Mouse (Mus musculus) hindbrain, embryonic 14.5 days (tissue): ENCODE data around the gene Cecr2. TPM values are rescaled to one million over a fixed set of nuclear protein-coding genes. Genes with fewer than 3 reads are reported as not detected.
"Not testable (repeated sequence)": the region's sequence is repeated elsewhere in the genome, so short reads cannot be mapped to it uniquely, and the experiment has no call there.

Source experiments
- ATAC-seq: fragments of 200-750 bp; cut with Nextera tagmentation; 2 replicates; pipeline ENCODE4 v1.8.0; 2017; ENCODE audit warnings: moderate number of reproducible peaks, mild to moderate bottlenecking, moderate TSS enrichment, moderate library complexity; ENCODE audit not compliant: low FRiP score
- DNase-seq: peaks from one replicate; pipeline ENCODE4 v3.0.0-alpha.2; 2015; ENCODE audit warnings: low spot score
- H3K27ac ChIP-seq: fragments of 300-500 bp; sonication (generic); 2 replicates; pipeline ENCODE4 v1.5.1; 2014; ENCODE audit warnings: mild to moderate bottlenecking, moderate library complexity
- H3K27me3 ChIP-seq: fragments of 300-500 bp; sonication (generic); 2 replicates; pipeline ENCODE4 v1.6.1; 2014; ENCODE audit warnings: mild to moderate bottlenecking, low read length, mixed read lengths; ENCODE audit not compliant: control insufficient read depth, insufficient read depth
- H3K36me3 ChIP-seq: fragments of 300-500 bp; sonication (generic); replicated peaks from 2 replicates; pipeline ENCODE4 v1.6.1; 2014; ENCODE audit not compliant: control insufficient read depth, insufficient read depth
- H3K4me1 ChIP-seq: fragments of 300-500 bp; sonication (generic); replicated peaks from 2 replicates; pipeline ENCODE4 v1.6.1; 2014; ENCODE audit warnings: antibody characterized with exemption, low read length, mixed read lengths; ENCODE audit not compliant: control insufficient read depth, insufficient read depth
- H3K4me2 ChIP-seq: fragments of 300-500 bp; sonication (generic); replicated peaks from 2 replicates; pipeline ENCODE4 v1.6.1; 2014; ENCODE audit warnings: mild to moderate bottlenecking, moderate library complexity
- H3K4me3 ChIP-seq: fragments of 300-500 bp; sonication (generic); replicated peaks from 2 replicates; pipeline ENCODE4 v1.5.1; 2014; ENCODE audit warnings: mild to moderate bottlenecking, low read length
- H3K9ac ChIP-seq: fragments of 300-500 bp; sonication (generic); 2 replicates; pipeline ENCODE4 v1.6.1; 2014
- H3K9me3 ChIP-seq: fragments of 300-500 bp; sonication (generic); 2 replicates; pipeline ENCODE4 v1.6.1; 2016; ENCODE audit warnings: low read length; ENCODE audit not compliant: control insufficient read depth
- WGBS: fragments of 180-500 bp; shearing (Covaris S2); extraction: QIAGEN DNeasy Blood & Tissue Kit; methylation state at CpG from one replicate; pipeline ENCODE4 v1.1.7; 2014; 5-methylcytosine and 5-hydroxymethylcytosine counted together
- polyA plus RNA-seq: library from polyadenylated mRNA; unstranded; fragments of >200 nt; fragmentation: Nextera tagmentation; extraction: Ambion mirVana; gene quantifications from 2 replicates; pipeline ENCODE4 v1.2.1, GENCODE M21; 2014

Cecr2 gene
- polyA plus RNA-seq, 1 experiment from 2014 or later, result 4.7 TPM

- Histone ChIP-seq H3K9ac (no peak overlapping the region), H3K27ac (no peak overlapping the region), H3K27me3 (no peaks in the 10 kb centered on the region), H3K4me3 (no peak overlapping the region), H3K4me2 (no peak overlapping the region), H3K36me3 (no peaks in the 10 kb centered on the region), H3K4me1 (no peaks in the 10 kb centered on the region), H3K9me3 (no peaks in the 10 kb centered on the region)
- ATAC-seq (no peak), DNase-seq (no peak)
- WGBS, result 90% methylated on average over 11 of the region's 11 CpGs
These were observed 24.2 kb upstream of the Cecr2 start for GRCm38 (mm10) chr6:120641866-120642378.

GRCm38 (mm10) chr6:120643776-120644175, 22.4 kb upstream of the Cecr2 start:
- ATAC-seq (no peak), DNase-seq (no peak)
- H3K4me3 ChIP-seq, result no peak overlapping the region
- no peak overlapping the region for H3K9ac ChIP-seq
- no peaks in the 10 kb centered on the region for H3K36me3 ChIP-seq
- no peaks in the 10 kb centered on the region for H3K27me3 ChIP-seq
- H3K27ac ChIP-seq, result no peak overlapping the region
- H3K4me2 ChIP-seq, result no peak overlapping the region
- 56% methylated on average over 7 of the region's 7 CpGs for WGBS
- H3K4me1 ChIP-seq, result no peaks in the 10 kb centered on the region
- H3K9me3 ChIP-seq, result no peaks in the 10 kb centered on the region

GRCm38 (mm10) chr6:120644346-120645299, 21.5 kb upstream of the Cecr2 start:
- WGBS, result 56% methylated on average over 23 of the region's 23 CpGs
- Histone ChIP-seq H3K4me3 (no peak overlapping the region), H3K27ac (no peak overlapping the region), H3K4me1 (no peaks in the 10 kb centered on the region), H3K9ac (no peak overlapping the region), H3K36me3 (no peaks in the 10 kb centered on the region), H3K27me3 (no peaks in the 10 kb centered on the region), H3K4me2 (no peak overlapping the region), H3K9me3 (no peaks in the 10 kb centered on the region)
- DNase-seq (no peak), ATAC-seq (no peak)

GRCm38 (mm10) chr6:120647246-120648028, 18.7 kb upstream of the Cecr2 start:
- not testable (repeated sequence) for H3K4me3 ChIP-seq, H3K9ac ChIP-seq, H3K27ac ChIP-seq, H3K36me3 ChIP-seq, DNase-seq, H3K9me3 ChIP-seq, H3K27me3 ChIP-seq, H3K4me1 ChIP-seq, H3K4me2 ChIP-seq, ATAC-seq
- WGBS, result 94% methylated on average over 3 of the region's 4 CpGs

GRCm38 (mm10) chr6:120648205-120648604, 18.0 kb upstream of the Cecr2 start:
- H3K27ac ChIP-seq, result no peak overlapping the region
- H3K4me3 ChIP-seq, result no peak overlapping the region
- DNase-seq, result no peak
- 83% methylated on average over 5 of the region's 5 CpGs for WGBS
- no peaks in the 10 kb centered on the region for H3K9me3 ChIP-seq
- no peak overlapping the region for H3K9ac ChIP-seq
- ATAC-seq, result no peak
- H3K27me3 ChIP-seq, result no peaks in the 10 kb centered on the region
- no peak overlapping the region for H3K4me2 ChIP-seq
- no peaks in the 10 kb centered on the region for H3K36me3 ChIP-seq
- no peaks in the 10 kb centered on the region for H3K4me1 ChIP-seq

- Histone ChIP-seq H3K4me3 (no peak overlapping the region), H3K9ac (no peak overlapping the region), H3K36me3 (no peaks in the 10 kb centered on the region), H3K4me1 (no peaks in the 10 kb centered on the region), H3K4me2 (no peak overlapping the region), H3K27ac (no peak overlapping the region), H3K27me3 (no peaks in the 10 kb centered on the region), H3K9me3 (no peaks in the 10 kb centered on the region)
- no peak for DNase-seq
- ATAC-seq, result no peak
- WGBS, result 25% methylated on average over 7 of the region's 7 CpGs
These were observed 13.5 kb upstream of the Cecr2 start for GRCm38 (mm10) chr6:120652666-120653065.

- H3K4me1 ChIP-seq, result no peaks in the 10 kb centered on the region
- H3K27ac ChIP-seq, result no peak overlapping the region
- H3K9me3 ChIP-seq, result no peaks in the 10 kb centered on the region
- no peak for ATAC-seq
- 90% methylated on average over 3 of the region's 3 CpGs for WGBS
- no peak overlapping the region for H3K4me2 ChIP-seq
- H3K36me3 ChIP-seq, result no peaks in the 10 kb centered on the region
- no peaks in the 10 kb centered on the region for H3K27me3 ChIP-seq
- H3K9ac ChIP-seq, result no peak overlapping the region
- no peak overlapping the region for H3K4me3 ChIP-seq
- DNase-seq, result no peak
These were observed 10.5 kb upstream of the Cecr2 start for GRCm38 (mm10) chr6:120655702-120656101.

GRCm38 (mm10) chr6:120658848-120659247, 7.3 kb upstream of the Cecr2 start:
- DNase-seq (no peak), ATAC-seq (no peak)
- H3K4me3 ChIP-seq, result no peak overlapping the region
- H3K27ac ChIP-seq, result no peak overlapping the region
- H3K27me3 ChIP-seq, result no peaks in the 10 kb centered on the region
- 68% methylated on average over 7 of the region's 7 CpGs for WGBS
- H3K4me2 ChIP-seq, result no peak overlapping the region
- no peak overlapping the region for H3K9ac ChIP-seq
- H3K36me3 ChIP-seq, result no peaks in the 10 kb centered on the region
- no peaks in the 10 kb centered on the region for H3K9me3 ChIP-seq
- H3K4me1 ChIP-seq, result no peaks in the 10 kb centered on the region

- Histone ChIP-seq H3K4me2 (peak overlapping the region; percentile 83), H3K4me3 (peak overlapping the region; percentile 92), H3K36me3 (no peaks in the 10 kb centered on the region), H3K4me1 (no peaks in the 10 kb centered on the region; the same call in 1 of the 2 replicates), H3K27ac (peak overlapping the region; percentile 94), H3K9ac (peak overlapping the region; percentile 73), H3K9me3 (no peaks in the 10 kb centered on the region), H3K27me3 (no peaks in the 10 kb centered on the region)
- peak; percentile 71 for ATAC-seq
- DNase-seq, result peak; percentile 60
- WGBS, result under 1% methylated on average over 21 of the region's 21 CpGs
These were observed 754 bp upstream of the Cecr2 start for GRCm38 (mm10) chr6:120665415-120665815.
